Mouse (Mus musculus) heart, adult 2 months (tissue): ENCODE measurements around the gene Ccdc9b.

Experiments
- CTCF ChIP-seq: fragments of 200-600 bp; IDR thresholded peaks from 2 replicates; pipeline ENCODE4 v1.8.1; 2022; ENCODE audit warnings: antibody characterized with exemption, mild to moderate bottlenecking, moderate library complexity
- EP300 ChIP-seq: fragments of 200-500 bp; IDR thresholded peaks from 2 replicates; pipeline ENCODE4 v1.6.1; 2011; ENCODE audit warnings: low read depth, low read length, control low read depth; ENCODE audit not compliant: insufficient read depth
- POLR2A ChIP-seq: fragments of 200-500 bp; IDR thresholded peaks from 2 replicates; pipeline ENCODE4 v1.6.1; 2011; ENCODE audit warnings: mild to moderate bottlenecking, low read depth, low read length, control low read depth; ENCODE audit not compliant: insufficient read depth

DNA sequence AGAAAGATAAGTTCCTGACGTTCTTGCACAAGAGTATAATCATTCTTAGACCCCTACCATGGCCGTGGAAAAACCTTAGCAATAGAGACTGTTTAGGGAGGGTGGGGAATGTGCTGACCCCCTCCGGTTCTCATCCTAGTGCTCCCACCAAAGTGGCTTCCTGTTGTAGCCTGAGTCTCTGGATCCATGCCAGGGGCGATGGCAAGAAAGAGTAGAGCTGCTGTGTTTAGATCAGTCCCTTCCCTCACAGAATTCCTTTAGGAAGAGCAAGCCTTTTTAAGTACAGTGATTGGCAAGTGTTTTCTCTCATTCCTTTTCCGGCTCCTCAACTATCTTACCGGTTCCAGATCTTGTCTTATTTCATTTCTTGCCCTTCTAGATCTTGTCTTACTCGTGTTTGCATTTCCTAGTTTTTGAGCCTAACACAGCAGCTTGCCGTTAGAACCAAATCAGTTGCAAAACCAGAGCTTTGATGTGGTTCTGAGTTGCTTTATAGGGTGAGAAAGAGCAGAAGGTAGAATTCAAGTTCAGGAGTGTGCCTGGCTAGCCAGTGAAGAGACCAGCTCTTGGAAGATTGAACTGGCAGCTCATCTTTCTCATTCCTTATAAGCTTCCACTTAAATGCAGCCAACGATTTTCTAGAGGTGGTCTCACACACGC lies 15.0 kb downstream of the Ccdc9b start:
- TF ChIP-seq POLR2A (no peak), CTCF (no peak), EP300 (no peak)
